Mouse (Mus musculus): ENCODE measurements around the gene Adgrl2.

The Adgrl2 gene

DNA sequence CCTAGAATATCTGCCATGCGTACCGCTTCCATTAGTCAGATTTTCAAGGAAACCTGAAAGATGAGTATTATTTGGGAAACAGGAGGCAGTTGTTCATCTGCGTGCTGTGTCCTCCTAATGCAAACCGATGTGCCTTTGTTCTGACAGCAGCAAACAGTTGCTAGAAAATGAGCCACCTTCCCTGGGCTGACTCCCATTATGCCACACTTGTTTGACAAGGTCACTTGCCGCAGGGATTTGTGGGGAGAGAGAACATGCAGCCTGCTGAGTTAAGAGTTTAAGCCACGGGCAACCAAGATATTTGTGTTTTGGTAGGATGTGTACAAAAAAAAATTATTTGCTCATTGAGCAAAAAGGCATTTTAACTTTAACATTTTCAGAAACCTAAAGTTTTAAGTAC lies 69.5 kb downstream of the Adgrl2 start:
- DNase-seq = no peak

DNA sequence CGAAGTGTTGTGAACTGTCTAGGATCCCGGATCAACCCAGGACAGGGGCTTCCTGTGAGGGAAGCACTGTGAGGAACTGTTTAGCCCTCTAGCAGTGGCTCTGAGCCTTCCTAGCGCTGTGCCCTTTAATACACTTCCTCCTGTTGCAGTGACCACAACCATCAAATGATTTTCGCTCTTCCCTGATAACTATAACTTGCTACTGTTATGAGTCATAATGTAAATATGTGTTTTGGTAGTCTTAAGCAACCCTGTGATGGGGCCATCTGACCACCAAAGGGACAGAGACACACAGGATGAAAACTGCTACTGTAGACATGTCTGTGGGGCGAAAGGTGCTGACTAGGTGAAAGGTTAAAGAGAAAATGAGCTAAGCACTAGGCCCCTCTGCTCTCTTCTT lies 71.9 kb downstream of the Adgrl2 start:
- no peak for DNase-seq

DNA sequence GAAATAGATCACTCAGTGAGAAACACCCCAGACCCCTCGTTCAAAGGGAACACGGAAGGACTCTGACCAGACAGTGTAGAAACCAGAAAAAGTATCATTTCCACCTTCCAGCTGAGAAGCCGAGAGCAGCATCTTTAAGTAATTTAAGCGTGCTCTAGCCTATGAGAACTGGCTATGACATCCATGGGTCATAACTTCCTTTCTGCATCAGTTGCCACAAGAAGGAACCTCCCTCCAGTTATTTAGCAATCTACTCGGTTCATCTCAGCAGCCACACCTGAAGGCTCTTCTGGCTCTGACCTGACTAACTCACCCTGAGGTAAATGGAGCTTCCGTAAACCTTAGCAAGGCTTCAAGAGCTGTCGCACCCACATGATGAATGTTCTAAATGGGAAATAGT lies 72.5 kb downstream of the Adgrl2 start:
- DNase-seq = no peak

DNA sequence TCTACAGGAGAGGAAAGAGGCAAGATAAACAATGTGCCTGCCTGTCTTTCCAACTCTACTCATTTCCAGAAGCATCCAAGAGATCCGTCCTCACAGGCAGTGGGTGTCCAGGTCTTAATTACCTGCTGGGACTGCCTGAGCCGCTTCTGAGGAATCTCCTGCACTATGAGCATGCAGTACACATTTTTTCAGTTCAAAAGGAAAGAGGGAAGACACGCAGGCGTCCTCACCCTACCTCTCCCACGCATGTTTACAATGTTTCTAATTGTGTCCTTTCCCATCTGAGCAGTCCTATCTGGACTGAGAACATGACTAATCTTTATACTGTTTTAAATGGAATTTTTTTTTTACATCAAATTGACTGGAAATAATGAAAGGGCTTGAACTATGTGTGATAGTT lies 74.1 kb downstream of the Adgrl2 start:
- DNase-seq = no peak

DNA sequence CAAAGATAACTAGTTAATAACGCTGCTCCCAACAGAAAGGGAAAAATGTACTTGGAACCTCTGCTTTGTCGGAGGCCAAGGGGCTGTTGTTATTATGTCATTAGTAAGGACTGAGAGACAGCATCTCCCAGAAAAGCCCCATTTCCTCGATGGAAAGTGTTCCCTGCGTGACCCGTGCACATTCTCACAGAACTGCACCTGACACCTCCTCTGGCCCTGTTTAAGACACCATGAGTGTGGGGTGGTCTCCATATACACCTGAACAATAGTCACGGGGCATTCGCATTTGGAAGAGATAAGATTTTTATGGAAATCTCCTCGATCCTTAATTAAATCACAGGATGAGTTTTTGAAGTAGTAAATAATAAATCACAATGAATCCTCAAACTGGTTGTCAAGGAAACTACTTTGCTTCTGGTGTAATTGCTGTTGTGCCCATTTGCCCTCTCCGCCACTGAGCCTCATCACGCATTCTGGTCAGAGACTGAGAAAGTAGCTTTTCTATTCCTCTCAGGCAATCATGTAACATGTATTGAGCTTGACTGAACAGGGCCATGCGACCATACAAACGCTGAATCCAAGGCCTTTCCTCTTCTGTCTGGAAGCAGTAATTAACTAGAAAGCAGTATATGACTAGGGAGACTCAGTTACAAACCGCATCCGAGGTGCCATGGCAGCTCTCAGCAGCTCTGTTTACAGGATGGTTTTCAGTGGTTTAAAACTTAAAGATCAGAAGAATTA lies 77.2 kb downstream of the Adgrl2 start:
- no peak for DNase-seq

DNA sequence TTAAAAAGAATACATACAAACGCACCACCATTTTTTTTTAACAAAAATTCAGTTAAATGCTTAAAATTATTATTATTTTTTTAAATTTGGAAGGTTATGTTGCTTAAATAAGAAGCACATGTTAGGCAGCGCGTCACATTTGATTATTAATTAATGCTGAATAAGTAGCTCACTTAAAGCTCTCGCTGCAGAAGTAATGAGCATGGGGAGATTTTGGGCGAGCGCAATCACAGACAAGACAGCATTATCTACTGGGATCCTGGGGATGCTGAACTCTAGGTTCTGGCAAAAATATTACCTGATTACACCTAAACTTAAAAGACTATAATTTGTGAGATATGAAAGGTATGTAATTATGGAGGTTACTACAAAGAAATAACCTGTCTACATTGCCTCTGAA lies 77.8 kb downstream of the Adgrl2 start:
- DNase-seq = no peak

DNA sequence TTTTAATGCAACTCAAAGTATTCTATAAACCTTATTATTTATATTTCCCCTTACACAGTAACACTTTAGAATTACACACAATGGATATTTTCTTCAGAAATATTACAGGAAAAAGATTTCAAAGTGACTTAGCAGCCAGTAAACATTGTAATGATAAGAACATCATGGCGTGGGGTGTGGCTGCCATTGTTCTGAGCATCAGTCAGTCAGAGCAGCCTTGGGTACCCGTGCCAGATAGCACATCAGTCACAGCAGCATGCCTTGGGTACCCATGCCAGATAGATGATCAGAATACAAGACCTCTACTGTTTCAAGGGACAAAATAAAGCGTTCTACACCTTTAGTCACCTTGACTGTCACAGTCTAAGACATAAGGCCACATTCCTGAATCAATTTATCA lies 82.5 kb downstream of the Adgrl2 start:
- no peak for DNase-seq

DNA sequence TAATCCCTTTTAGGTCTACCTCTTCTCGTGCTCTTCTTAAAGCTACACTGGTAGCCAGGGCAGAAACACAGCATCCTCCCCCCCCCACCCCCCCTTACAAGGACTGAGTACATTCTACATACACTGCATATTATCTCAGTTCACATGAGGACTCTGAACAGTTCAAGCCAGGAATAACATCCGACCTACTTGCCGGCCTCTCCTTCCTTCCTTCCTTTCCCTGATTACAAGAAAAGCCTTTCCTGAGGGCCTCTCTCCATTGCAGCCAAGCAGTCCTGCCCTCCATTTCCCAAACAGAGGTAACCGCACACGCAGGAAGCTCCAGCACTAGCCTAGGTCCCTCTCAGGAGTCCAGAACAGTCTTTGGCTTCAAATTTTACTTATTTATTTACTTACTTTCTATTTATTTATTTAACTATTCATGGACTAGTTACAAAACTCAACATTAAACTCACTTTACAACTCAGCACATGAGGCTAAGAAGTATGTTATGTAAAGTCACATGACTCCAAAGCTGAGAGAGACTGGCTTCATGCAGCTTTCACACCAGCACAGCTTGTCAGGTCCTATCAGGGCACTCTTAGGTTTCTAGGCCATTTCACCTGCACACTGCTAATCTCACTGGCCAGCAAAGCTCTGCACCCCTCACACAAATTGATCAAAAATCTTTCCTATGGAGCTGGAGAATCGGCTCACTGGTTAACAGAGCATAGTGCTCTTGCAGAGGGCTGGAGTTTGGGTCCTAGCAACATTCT lies 83.2 kb downstream of the Adgrl2 start:
- DNase-seq = no peak

DNA sequence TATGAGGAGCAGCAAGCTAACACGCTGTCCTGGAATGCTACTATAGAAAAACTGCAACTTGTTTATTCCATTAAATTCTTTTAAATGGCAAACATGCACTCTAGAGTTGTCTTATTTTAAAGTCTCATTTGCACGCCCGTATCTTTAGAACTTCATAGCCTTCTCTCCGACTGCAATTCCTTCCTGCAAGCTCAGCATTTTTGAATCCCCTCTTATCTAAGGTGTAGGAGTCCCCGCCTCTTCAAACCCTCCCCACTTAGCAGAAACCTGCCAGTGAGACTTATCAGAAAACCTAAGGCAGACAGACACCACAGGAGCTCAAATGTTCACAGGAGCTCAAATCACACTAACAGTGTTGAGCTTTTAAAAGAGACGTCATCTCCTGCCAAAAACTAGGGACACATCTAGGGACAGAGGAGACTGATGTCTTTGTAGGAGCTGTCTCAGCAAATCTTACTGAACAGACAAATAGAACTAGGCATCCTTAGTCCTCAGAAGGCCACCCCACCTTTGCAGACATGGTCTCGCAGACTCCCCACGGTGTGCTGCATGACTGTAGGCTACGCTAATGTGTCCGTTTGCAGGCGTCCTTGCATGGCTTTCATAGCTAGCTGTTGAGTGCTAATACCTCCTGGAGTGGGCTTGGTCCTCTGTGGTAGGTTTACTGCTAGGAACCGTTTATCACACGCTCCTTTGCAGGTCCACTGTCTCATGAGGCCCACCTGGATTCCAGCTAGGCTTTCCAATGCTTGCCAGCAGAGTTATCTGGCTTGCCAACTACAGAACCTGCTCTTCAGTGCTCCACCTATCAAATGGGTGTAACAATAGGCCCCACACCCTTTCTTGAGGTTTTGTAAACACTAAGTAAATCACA lies 84.2 kb downstream of the Adgrl2 start:
- DNase-seq = no peak

DNA sequence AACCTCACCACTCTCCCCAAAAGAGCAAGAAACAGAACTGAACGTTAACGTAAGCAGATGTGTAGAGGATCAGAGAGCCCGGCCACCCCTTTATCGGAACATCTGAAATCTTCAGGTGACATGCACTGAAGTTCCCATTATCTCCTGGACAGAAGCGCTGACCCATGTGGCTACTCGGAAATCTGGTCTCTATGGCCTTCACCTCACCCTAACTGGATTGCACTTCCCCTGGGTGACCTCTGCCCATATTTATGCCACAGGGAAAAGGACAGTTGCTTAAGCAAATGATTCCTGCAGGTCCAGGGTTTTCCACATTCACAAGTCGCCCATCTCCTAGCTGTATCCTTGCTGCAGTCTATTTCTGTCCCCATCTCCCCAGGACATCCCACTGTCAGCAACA lies 84.9 kb downstream of the Adgrl2 start:
- DNase-seq = no peak

DNA sequence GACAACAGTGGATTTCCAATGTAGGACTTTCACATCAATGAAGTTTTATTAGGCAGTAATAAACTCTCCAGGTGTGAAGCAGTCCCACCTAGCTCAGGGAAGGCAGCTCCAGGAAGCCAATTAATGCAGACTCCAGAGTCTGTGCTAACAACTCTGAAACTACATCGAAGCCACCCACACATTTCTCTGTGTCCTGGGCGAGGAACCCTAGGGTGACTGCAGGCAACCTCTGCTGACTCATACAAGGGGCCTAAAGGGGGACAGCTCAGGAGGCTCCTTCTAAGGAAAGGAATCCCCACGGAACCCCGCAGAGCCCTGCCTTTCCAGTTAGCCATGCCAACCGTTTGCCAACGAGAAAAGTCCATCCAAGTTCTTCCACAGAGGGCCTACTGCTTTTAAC lies 90.5 kb downstream of the Adgrl2 start:
- no peak for DNase-seq

DNA sequence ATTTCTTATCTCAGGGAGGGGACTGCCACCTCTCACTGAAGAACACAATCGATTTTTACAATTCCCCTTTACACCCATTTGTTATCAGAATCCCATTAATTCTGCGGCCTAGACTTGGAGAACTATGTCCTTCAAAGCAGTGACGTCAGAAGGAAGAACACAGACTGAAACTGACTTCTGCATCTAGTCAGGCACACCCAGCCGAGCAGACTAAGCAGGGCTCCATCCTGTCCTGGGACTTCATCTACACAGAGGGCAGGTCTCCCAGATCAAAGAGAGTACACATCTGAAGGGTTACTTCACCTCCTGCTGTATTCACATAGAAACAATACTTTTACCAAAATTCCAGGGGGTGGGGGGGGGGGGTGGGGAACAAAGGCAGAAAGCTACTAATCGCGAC lies 90.9 kb downstream of the Adgrl2 start:
- no peak for DNase-seq

DNA sequence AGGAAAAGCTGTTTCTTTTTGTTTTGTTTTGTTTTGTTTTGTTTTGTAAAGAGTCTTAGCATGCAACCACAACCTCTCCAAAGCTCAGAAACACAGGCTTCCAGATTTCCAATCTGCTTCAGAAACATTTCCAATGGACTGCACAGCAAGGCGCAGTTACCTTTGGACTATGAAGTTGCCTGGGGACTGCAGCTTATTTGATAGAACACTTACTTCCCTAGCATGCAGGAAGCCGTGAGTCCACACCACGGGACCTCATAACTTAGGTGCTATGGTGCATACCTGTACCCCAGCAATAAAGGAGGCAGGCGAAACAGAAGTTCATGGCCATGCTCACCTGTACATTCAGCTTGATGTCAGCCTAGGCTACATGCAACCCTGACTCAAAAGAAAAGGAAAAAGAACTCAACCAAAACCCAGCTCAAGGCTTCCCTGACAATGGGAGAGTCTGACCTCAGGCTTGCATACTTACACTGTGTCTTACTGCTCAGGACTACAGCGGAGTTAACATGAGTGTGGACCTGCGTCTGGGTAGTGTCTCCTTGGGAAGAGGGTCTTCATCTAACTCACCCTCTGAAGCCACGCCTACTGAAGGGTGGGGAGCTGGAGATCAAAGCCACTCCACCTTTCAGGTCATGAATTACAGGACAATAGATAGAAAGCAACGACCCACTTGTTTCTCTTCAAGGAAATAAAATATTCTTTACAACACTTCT lies 91.7 kb downstream of the Adgrl2 start:
- no peak for DNase-seq

DNA sequence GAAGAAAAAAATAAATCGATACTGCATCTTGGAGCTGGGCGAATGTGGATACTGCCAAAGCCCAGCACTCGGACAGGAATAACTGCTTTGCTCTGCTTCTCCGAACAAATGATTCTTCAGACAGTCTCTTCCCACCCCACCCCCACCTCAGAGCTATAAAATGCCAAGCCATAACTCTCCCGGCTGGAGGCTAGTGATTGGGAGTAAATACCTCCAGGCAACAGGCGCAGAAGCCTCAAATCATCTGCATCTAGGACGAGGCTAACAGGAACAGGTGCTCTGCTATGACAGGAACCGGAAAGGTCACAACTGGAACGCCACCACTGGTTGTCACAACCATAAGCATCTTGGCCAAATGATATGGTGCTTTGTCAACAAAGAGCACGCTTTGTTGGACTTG lies 94.1 kb downstream of the Adgrl2 start:
- no peak for DNase-seq

DNA sequence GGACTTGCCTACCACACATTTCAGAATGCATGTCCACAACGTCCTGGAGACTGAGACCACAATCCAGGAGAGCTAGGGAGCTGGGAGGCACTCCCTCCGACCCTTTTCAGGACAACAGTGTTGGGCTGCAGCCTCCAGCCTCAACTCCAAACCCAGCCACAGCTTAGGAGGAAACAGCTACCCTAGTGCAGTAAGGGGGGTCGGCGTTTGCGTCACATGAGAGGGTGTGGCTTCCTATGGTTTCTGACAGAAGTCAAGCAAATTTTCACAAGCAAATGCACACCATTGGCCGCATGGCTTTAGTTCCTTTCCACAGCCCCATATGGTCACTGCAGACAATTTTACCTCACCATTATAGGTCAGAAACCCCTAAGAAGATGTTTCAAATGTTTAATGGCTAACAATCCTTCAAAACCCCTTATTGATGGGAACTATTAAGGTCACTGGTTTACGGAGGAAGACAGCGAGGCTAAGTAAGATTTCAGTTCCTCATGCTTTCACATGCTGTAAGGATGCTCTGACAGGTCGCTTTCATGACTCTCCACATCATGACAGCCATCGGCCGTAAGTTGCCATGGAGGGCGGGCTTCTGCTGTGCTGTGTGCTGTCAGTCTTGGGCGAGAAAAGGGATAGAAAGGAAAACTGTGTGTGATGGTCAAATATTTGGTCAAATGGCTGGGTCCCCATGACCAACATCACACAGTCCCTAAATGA lies 94.8 kb downstream of the Adgrl2 start:
- peak; percentile 30 for DNase-seq

DNA sequence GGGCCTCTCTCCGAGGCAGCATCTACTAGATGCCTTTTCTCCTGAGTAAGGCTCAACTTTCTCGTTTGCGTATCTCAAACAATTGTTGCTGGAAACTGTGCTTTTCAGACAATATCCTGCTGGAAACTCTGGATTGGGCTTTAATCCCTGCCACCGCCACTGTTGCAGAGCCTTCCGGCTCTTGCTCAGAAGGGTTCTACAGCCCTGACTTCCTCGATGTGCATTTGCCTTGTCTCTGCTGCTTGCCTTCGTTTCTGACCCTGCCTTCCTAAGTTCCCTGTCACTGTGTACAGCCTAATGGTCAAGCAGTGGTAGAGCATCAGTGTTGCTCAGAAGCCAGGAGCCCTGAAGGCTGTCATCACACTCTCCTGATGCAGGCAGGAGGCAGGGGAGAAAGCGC lies 95.5 kb downstream of the Adgrl2 start:
- DNase-seq = no peak

DNA sequence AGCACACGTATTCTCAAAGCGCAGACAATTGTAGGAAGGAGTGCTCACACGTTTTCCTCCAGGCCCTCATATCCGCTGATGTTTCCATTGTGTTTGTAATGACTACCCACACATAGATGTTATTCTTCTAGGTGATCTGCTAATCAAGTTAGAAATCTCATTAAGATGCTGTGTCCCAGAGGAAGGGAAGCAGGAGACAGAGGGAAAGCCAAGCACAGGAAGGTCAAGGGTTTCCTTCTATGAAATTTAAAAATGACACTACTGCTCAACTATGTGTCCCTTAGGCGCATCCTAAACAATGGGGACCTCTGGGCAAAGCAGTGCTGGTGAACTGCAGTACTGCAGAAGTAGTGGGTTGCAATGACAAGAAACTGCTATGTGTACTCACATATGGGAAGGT lies 102.5 kb downstream of the Adgrl2 start:
- DNase-seq = no peak

DNA sequence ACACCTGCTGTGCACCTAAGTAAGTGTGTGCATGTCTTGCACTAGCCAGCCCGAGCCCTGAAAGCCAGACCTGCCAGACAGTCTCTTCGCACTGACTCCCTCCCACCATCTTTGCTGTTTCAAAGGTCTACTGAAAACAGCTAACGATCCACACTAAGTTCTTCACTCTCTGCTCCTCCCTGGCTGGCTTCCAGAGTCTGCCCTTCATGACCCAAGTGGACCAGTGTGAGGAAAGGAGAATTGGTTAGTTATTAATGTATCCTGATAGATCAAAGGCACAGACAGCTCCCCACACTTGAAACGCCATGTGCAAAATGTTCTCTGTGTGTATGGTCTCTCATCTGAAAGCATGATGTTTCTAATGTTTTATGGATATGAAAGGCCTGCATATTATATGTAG lies 103.4 kb downstream of the Adgrl2 start:
- peak; percentile 79 for DNase-seq

DNA sequence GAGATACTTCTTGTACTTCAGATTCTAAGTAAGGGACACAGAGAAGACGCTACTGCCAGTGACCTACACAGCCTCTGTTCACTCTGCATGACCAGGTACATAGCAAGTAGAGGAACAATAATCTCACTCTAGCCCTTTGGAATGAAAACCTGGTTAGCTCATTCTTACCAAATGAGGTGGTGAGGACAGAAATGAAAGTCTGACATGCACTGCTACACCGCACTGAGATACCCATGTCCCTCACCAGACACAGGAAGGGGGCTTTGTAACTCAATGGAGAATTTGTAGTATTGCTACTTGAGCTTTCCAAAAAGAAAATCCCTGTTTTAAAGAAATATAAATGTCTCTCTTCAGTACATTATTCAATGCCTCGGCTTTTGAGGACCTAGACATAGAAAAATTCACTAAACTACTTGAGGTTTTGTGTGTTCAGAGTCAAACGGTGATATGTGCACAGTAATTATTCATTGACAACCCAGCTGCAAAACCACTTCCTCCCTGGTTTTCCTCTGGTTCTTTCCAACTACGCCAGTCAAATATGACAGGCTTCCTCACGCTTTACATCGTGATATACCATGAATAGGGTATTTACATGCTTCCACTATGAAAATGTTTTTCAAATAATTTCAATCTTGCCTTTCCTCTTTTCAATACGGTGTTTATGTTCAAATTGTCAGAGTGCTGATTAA lies 104.2 kb downstream of the Adgrl2 start:
- no peak for DNase-seq

DNA sequence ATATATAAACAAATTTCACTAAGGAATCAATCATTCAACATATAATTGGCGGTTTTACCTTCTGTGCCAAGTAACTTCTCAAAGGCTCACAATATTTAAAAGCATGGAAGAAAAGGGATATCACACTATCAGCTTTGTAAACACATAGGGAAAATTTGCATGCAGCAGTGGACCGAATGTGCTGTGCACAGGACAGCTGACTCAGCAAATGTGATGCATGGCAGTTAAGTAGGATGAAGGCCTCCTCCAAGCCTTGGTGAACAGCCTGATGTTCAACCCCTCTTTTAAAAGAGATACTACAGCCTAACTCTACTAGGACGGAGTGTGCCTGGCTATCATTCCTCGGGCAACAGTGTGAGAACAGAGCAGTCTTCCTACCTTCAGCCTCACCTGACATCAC lies 105.2 kb downstream of the Adgrl2 start:
- no peak for DNase-seq

DNA sequence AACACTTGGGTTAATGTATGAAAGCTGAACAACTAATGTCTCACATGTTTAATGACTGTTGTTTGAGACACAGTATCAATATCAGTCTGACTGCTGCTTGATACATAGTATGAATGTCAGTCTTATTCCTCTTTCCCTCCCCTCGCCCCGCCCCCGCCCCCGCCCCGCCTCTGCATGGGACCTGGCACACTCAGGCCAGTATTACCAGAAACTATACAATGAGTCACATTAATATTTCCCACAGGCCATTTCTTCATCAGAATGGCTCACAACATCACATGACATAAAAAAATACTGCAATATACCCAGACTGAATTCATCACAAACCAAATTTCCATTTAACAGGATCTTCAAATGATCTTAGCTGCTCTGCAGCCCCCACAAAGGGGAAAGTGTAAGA lies 108.9 kb downstream of the Adgrl2 start:
- no peak for DNase-seq

DNA sequence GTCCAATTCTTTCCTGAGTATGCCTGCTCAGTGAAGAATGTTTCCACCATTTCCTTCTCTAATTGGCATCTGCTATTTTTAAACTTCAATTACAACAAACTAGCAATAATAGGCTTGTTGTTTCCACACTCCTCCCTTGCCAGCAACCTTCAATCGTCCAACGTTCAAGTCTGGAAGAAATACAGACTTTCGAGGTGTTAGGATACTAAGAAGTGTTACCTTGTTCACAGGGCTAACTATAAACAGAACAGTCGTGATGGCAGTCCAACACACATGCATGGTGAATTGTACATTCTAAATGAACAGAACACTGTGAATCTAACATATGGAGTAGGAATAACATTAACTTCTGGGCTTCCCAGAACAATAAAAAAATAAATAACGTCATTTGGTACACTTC lies 117.8 kb downstream of the Adgrl2 start:
- no peak for DNase-seq

All from kidney, postnatal 10 days (tissue).